Mouse (Mus musculus) gastrocnemius, adult 8-10 months (tissue): Measurements from ENCODE around the gene Rasl12. TPM values are rescaled to one million over a fixed set of nuclear protein-coding genes. Genes with fewer than 3 reads are reported as not detected.

Source experiments
- DNase-seq, 2 experiments: peaks; one replicate each; pipeline ENCODE4 v3.0.0; 2022; ENCODE audit warnings: low spot score in 2 of 2
- total RNA-seq, 4 experiments: library from RNA; stranded (reverse); gene quantifications; 2 replicates each; pipeline ENCODE4 v1.2.4; 2022

The Rasl12 gene
- total RNA-seq, 4 experiments from 2014 or later: 2.1 to 3.8 (median 2.2) TPM

DNA sequence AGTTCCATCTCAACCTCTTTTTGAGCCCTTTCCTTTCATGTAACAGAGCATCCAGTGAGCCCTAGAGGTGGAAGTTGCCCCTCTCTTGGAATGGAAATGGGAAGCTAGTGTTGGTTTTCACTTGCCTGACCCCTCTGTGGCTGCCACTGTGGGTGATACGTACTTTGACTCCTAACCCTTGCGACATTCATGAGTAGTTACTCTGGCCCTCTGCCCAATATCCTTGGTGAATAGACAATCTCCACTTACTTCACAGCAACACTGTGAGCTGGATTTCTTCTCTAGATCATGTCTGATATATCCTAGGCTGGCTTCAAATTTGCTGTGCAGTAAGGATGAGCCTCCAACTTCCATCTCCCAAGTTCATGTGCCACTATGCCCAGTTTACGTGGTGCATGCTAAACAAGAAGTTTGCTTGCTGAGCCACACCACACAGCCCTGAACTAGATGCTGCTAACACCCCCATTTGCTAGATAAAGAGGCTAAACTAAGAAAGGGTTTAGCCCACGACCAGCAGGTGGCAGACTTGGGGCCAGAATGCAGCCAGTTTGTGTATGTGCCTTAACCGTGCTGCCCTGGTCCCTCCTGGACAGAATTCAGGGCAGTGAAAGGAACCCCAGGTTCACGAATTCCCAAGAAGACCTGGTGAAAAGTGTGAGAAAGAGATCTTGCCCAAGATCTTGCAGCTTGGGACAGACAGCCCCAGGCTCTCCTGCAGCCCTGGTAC, 5.5 kb upstream of the Rasl12 start:
- peak; percentile 50 to 61 for DNase-seq

DNA sequence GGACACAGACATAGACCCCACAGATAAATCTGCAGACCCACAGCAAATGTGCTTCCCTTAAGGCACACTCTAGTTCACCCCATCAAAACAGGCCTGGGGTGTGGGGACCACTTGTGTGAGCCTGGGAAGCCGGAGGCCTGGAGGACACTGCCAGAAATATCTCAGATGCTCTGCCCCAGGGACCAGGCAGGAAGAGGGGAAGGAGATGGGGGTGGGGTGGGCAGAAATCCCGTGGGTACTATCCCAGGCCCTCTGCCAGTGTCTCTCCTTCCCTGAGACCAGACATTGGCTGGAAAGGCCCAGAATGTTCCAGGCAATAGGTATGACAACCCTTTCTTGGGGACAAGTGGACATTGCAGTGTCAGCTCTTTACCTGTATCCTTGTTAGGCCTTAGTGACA, 4.7 kb upstream of the Rasl12 start:
- no peak for DNase-seq

DNA sequence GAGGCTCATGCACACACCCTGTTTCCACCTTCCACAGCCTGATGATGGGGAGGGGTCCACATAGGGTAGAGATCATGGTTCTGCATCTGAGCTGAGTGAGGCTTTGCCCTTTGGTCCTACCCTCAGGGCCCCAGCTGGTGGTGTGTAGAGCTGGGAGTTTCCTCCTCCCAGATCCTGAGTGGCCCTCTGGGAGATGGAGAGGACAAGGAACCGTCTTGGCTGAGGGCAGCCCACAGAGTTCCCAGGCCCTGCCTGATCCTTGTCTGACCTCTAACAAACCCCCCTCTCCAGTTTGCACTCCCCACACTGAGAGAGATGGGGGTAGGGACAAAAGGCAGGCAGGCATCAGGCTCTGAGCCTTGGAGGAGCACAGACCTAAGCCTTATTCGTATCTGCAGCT, 3.9 kb upstream of the Rasl12 start:
- DNase-seq: no peak

DNA sequence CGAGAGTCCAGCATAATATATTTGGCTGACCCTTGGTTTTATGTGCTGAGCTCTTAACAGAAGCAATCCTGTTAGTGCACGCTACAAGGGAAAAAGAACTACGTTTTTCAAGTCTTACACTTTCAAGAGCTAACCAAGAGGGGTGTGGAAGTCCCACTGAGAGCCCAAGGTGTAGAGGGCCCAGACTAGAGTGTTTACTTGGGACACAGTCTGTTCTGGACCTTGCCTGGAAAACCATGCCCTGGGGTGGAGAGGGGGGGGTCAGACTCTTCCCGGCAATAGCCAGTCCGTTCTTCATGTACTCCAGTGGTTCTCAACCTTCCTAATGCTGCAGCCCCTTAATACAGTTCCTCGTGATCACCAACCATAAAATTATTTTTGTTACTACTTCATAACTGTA, 1.6 kb downstream of the Rasl12 start:
- DNase-seq: no peak

DNA sequence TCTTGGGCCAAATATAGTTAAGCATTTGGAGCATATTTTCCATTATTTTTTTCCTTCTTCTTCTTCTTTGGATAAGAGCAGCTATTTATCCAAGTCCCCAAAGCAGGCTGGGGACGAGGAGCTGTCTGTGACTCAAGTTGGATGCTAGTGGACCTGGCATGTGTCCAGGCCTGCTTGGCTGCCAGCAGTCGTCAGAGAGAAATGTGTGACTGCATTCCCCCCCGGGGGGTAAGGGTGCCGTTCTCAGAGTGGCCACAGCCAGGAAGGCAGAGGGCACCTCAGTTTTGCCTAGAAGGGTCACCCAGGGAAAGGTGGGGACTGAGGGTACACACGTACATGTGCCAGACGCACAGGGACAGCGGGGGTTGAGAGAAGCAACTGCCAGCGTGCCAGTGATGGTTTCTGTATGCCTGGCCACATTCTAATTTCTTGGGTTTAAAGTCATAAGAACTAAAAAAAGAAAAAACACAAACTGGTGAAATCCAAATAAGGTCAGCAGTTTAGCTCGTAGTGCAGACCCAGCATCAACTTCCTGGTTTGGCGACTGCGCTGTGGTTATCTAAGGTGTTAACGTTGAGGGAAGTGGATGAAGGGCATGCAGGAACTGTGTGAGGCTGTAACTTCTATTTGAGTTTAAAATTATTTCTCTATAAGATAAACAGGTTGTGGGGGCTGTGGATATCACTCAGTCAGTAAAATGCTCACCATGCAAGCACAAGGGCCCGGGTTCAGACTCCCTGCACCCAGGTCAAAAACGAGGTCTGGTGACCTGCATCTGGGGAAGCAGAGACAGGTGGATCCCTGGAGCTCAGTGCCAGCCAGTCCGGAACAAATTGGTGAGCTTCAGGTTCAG, 6.3 kb downstream of the Rasl12 start:
- DNase-seq: peak; percentile 77 to 82

DNA sequence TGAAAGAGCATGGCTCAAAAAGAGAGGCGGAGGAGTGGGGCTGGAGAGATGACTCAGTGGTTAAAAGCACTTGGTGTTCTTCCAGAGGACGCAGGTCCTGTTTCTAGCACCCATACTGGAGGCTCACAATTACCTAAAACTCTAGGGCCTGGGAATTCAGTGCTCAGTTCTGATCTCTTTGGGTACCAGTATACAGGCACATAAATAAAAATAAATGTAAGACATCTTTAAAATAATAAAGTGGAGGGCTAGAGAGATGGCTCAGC, 6.8 kb downstream of the Rasl12 start:
- DNase-seq: peak in 1 of 2 experiments; percentile 37

DNA sequence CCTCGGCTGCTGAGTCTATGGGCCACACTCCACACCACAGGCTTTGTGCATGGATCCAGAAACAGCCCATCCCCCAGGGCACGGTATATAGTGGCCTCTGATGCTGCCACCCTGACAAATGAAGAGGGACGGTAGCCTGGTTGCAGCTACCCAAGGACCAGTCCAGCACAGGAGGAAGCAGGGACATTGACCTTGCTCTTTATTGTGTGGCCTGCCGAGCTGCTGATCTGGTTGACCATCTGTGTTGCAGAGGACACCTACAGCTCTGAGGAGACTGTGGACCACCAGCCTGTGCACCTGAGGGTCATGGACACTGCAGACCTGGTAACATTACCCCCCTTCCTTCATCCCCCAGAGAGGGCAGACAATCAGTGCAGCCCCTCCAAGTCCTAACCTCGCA, 9.0 kb downstream of the Rasl12 start:
- no peak for DNase-seq

DNA sequence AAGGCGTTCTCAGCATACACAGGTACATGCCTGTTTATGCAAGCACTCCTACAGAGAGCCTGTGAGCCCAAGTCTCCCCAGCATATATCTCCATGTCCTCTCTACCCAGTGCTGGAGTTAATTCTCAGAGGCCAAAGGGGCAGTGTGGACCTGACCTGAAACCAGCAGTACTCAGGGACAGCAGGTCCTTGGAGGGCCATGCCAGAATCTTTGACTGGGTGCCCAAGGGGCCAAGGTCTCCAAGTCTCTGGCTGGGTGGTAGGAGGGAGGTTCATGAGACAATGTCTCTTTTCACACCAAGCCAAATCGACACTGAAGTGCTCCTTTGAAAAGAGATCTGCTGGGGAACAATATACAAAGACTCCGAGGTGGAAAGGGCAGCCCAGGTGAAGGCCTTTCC, 9.6 kb downstream of the Rasl12 start:
- no peak for DNase-seq

DNA sequence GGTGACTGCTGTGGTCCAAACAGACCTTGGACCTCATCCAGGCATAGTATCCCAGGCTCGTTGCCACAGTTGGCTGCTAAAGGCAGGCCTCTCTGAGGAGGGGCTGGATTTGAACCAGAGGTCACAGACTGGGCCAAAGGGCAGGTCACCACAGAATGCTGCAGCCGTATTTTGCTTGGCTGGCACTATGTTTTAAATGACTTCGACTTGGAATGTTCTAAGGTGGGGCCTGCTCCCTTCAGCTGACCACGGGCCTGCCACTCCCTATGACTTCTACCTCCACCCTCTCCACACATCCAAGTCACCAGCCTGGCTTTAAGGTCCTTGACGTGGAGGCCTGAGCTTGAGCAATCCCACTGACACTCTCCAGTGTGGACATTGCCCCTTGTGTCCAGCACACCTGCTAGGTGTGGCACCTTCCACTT, 10.6 kb downstream of the Rasl12 start:
- peak in 1 of 2 experiments; percentile 44 for DNase-seq

DNA sequence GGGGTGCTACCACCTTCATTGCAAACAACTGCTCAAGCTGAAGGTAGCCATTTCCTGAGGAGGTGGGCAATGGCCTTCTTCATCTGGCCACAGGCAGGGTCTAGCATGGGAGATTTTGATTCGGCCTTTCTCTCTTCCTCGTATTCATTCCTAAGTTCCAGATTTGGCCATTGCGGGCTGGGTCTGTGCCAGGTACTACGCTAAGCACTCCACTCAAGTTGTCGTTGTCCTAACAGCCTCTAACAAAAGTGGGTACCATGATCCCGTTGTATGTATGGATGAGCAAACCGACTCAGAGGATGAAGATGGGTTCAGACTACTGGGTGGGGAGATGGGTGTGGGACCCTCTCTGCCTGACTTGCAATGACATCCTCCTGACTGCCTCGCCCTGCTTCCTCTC, 12.1 kb downstream of the Rasl12 start:
- no peak for DNase-seq

DNA sequence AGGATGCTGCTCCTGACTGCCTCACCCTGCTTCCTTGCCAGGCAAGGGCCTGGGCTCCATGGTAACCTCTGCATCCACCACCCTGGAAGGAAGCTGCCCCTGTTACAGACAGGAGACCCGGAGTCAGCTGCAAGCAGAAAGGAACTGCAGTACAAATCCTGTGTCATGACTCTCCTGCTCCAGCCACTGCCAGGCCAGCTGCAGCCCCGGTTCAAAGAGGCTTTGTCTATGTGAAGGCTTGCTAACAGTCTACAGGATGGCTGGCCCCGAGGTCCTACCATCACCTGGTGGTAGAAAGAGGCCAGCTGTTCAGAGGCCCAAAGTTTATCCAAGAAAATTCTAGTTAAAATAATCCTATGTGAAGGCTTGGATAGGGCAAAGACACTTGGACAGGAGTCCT, 13.0 kb downstream of the Rasl12 start:
- no peak for DNase-seq

DNA sequence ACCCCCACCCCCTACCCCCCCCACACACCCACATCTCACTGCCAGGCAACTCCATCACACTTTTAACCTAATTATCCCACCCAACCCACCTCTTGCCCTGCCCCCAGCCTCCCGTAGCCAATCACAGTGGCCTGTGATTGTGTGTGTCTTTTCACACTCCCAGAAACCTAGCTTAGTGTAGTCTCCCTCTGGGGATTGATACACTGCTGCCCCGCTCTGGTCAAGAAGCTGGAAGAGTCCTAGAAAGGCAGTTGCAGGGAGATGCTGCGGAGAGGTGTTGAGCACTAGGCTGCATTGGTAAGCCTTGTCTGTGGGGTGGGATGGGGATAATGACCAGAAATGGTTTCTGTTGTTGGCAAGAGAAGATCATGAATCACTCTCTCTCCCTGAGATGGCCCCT, 19.4 kb downstream of the Rasl12 start:
- no peak for DNase-seq

DNA sequence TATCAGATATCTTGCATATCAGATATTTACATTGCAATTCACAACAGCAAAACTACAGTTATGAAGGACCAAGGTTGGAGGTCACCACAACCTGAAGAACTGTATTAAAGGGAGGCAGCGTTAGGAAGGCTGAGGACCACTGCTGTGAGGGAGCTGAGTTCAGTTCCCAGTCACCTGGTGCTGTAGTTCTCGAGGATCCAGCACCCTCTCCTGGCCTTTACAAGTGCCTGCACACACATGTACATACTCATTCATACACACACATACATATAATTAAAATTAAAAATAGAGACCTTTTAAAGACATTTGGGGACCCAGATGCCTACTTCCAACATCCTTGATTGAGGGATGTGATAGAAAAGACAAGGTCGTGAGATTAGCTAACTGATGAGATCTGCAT, 21.3 kb downstream of the Rasl12 start:
- no peak for DNase-seq

DNA sequence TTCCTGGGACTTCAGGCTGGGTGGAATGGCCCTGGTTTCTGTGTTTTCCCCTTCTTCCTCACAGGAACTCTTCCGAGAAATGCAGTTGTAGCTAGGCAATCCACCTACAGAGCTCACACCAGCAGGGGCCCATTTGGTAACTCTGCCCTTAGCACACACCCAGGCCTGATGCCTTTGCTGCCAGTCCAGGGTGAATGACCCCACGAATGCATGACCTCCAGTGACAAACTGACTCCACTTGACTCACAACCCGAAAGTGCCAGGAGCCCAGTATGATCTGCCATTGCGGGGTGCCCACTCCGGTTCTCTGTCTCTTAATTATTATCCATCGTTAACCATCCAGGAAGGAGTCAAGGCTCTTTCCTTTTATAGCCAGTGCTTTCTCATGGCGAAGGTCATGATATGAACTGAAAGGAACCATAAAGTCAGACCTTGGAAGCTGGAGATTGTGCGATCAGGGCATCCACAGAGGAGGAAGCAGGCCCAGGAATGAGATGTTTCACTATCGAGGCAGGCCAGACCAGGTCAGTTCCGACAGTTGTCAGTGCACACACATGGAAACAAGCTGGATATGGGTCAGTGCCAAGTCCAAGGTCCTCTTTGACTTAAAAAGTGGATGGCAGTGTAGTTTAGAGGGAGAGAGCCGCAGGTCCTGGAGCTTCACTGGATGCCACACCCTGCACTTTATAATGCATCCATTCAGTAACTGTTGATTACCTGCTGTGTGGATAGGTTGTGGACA, 24.6 kb downstream of the Rasl12 start, which contains the start of gene Slc51b:
Gene Slc51b, minus strand, starts transcription at position 196 of the 742 bp plus-strand sequence.
- DNase-seq: no peak

DNA sequence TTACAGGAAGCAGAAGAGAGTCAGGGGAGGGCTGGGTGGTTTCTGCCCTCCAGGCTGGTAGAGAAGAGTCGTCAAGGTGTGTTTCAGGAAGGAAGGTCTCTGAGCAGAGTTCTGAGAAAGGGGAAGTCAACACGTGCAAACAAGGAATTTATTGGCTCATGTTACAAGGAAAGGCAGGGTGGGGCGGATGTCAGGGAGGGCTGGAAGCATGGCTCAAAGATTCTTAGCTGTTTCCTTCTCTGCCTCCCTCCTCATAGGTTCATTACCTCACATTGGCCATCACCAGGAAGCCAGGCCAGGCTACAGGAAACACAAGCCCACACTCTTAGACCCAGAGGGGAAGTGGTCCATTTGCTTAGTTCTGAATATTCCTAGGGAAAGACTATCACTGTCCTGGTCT, 26.1 kb downstream of the Rasl12 start:
- no peak for DNase-seq

DNA sequence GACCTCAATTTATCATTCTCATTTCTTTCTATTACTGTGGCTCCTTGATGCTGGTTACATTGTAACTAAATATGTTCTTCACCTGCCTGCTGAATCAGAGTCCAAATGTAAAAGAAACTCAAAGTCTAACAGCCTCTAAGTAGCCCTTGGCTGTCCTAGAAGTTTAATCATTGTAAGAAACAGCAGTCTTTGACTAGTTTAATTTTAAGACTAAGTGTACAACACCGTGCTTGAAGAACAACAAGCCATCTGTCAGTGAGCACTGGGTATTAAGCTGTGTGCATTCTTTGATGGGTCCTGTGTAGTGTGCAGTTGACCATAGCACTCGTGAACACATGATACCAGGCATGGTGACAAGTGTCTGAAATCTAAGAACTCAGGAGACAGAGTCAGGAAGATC, 29.2 kb downstream of the Rasl12 start:
- no peak for DNase-seq

DNA sequence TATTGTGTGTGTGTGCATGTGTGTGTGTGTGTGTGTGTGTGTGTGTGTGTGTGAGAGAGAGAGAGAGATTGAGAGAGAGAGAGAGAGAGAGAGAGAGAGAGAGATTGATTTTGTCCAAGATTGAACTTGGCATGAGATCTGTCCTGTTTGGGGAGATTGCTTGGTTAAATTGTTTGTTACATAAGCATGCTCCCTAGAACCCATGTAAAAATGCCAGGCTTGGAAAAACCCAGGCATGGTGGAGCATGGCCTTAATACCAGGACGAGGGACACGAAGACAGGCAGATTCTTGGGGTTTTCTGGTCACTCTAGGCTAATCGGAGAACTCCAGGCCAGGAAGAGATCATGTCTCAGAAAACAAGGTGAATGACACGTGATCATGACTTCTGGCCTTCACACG, 29.7 kb downstream of the Rasl12 start:
- DNase-seq: no peak

DNA sequence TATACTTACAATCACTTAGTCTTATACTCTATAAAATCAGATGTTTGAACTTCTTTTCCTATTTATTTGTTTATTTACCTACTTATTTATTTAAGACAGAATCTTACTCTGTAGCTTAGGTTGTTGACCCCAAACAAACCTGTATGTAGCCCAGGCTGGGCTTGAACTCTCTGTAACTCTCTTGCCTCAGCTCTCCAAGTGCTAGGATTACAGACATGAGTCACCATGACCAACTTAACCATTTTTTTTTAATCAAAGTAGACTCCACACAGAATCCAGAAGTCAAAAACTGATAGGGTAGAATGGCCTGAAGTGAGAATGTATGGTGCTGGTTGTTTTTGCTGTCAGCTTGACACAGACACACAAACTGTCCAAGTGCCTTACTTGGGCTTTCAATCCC, 32.1 kb downstream of the Rasl12 start:
- DNase-seq: no peak

DNA sequence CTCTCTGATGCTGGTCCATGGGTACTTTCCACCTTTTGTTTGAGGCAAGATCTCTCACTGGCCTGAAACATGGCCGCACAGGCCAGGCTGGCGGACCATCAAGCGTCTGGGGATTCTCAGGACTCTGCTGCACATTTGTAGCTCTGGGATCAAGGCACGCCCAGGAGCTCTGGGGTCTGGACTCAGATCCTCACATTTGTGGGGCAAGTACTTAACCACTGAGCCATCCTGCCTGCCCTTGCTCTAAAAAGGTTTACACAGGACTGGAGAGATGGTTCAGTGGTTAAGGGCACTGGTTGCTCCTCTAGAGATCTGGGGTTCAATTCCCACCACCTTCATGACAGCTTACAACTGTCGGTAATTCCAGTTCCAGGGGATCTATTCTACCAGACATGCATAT, 32.6 kb downstream of the Rasl12 start:
- DNase-seq: no peak

DNA sequence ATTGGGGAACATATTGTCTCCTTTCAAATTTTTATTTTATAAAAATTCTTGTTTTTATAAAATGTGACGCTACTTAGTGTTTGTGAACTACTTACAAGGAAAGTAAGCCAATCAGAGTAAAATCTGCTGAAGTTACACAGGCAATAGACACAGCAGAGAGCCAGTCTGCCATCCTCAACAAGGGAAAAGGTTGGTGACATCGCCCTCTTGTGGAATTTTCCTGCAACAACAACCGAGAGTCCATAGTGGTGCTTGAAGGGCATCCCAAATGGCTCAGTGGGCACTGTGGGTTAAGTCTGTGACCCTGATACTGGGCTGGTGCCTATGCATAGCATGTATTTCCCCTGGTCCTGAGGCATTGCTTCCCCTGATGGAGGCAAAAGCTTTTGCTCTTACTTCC, 33.9 kb downstream of the Rasl12 start:
- peak; percentile 73 to 77 for DNase-seq

DNA sequence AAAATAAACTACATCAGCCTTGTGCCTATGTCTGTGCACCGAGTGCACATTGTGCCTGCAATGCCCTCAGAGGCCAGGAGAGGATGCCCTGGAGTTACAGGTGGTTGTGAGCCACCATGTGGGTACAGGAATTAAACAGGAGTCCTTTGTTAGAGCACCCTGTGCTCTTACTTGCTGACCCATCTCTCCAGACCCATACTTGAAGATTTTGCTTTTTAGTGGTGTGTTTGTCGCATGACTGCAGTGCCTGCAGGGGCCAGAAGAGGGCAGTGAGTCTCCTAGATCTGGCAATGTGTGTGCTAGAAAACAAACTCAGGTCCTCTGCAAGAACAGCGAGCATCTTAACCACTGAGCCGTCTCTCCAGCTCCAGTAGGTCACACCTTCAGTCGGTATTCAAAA, 35.8 kb downstream of the Rasl12 start:
- DNase-seq: peak; percentile 13 to 18

DNA sequence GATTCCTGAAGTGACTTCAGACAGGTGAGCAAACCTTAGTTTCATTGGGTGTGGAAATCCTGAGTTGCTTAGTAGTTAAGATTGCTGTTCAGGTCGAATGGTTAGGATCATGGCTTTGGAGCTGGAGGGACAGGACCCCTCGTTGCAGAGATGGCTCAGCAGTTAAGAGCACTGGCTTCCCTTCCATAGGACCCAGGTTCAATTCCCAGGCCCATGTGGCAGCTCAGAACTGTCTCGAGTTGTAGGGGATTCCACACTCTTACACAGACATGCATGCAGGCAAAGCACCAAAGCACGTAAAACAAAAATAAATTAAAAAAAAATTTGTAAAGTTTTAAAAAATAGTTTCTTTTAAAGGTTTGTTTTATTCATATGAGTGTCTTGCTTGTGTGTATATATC, 36.9 kb downstream of the Rasl12 start:
- no peak for DNase-seq
